Mouse (Mus musculus) ES-E14 (cell line): ENCODE measurements around the gene Plscr5.

Source experiments
- CHD2 ChIP-seq: IDR thresholded peaks from 2 replicates; pipeline ENCODE4 v1.6.1; 2014; ENCODE audit warnings: mild to moderate bottlenecking, low read depth, low read length, inconsistent platforms
- MAFK ChIP-seq: IDR thresholded peaks from 2 replicates; pipeline ENCODE4 v1.6.1; 2014; ENCODE audit warnings: mild to moderate bottlenecking, low read depth, low read length, inconsistent platforms; ENCODE audit not compliant: insufficient read depth
- ZC3H11A ChIP-seq: IDR thresholded peaks from 2 replicates; pipeline ENCODE4 v1.6.1; 2012; ENCODE audit warnings: low read depth, mild to moderate bottlenecking, inconsistent platforms, low read length, borderline replicate concordance
- ZNF384 ChIP-seq: IDR thresholded peaks from 2 replicates; pipeline ENCODE4 v1.6.1; 2012; ENCODE audit warnings: low read depth, low read length, inconsistent platforms

- TF ChIP-seq CHD2, result no peak
- no peak for TF ChIP-seq ZNF384
- no peak for TF ChIP-seq MAFK
- TF ChIP-seq ZC3H11A, result no peak
Measured at GRCm38 (mm10) chr9:92173318-92173985, 19.3 kb upstream of the Plscr5 start.
